Mouse (Mus musculus) MEL (cell line): ENCODE data around the gene Gabbr2.

Source experiments
- HCFC1 ChIP-seq: IDR thresholded peaks from 2 replicates; pipeline ENCODE4 v1.6.1; 2012; ENCODE audit warnings: low read depth, mild to moderate bottlenecking, inconsistent platforms, low read length, improper control_type of control experiment, moderate library complexity
- MYB ChIP-seq: IDR thresholded peaks from 2 replicates; pipeline ENCODE4 v1.6.1; 2011; ENCODE audit warnings: mild to moderate bottlenecking, low read depth, low read length, improper control_type of control experiment
- ZMIZ1 ChIP-seq: IDR thresholded peaks from 2 replicates; pipeline ENCODE4 v1.6.1; 2012; ENCODE audit warnings: low read depth, mild to moderate bottlenecking, inconsistent platforms, low read length, improper control_type of control experiment, moderate library complexity

GRCm38 (mm10) chr4:46664123-46665009, 327.3 kb downstream of the Gabbr2 start:
- TF ChIP-seq ZMIZ1 (no peak), HCFC1 (no peak), MYB (no peak)
